Mouse (Mus musculus) limb, embryonic 10.5 days (tissue): ENCODE results near the gene Nrros. TPM values are rescaled to one million over a fixed set of nuclear protein-coding genes. Genes with fewer than 3 reads are reported as not detected.
"Not testable (repeated sequence)": the region's sequence is repeated elsewhere in the genome, so short reads cannot be mapped to it uniquely, and the experiment has no call there.

Experiments
- DNase-seq: peaks from one replicate; pipeline ENCODE4 v3.0.0-alpha.2; 2017; ENCODE audit warnings: low spot score
- H3K27ac ChIP-seq: fragments of 300-500 bp; sonication (generic); 2 replicates; pipeline ENCODE4 v1.5.1; 2016; ENCODE audit warnings: mild to moderate bottlenecking
- H3K27me3 ChIP-seq: fragments of 300-500 bp; sonication (generic); 2 replicates; pipeline ENCODE4 v1.6.1; 2016; ENCODE audit warnings: low read depth, mild to moderate bottlenecking; ENCODE audit not compliant: poor library complexity, severe bottlenecking
- H3K36me3 ChIP-seq: fragments of 300-500 bp; sonication (generic); 2 replicates; pipeline ENCODE4 v1.6.1; 2016; ENCODE audit warnings: mild to moderate bottlenecking, moderate library complexity
- H3K4me1 ChIP-seq: fragments of 300-500 bp; sonication (generic); 2 replicates; pipeline ENCODE4 v1.6.1; 2016
- H3K4me3 ChIP-seq: fragments of 300-500 bp; sonication (generic); 2 replicates; pipeline ENCODE4 v1.5.1; 2016; ENCODE audit warnings: mild to moderate bottlenecking, moderate library complexity
- H3K9me3 ChIP-seq: fragments of 300-500 bp; sonication (generic); replicated peaks from 2 replicates; pipeline ENCODE4 v1.6.1; 2016; ENCODE audit warnings: mild to moderate bottlenecking
- WGBS: fragments of 180-500 bp; shearing (Covaris S2); methylation state at CpG from one replicate; pipeline ENCODE4 v1.1.7; 2016; 5-methylcytosine and 5-hydroxymethylcytosine counted together
- polyA plus RNA-seq: library from polyadenylated mRNA; unstranded; fragments of >200 nt; fragmentation: Nextera tagmentation; extraction: Ambion mirVana; gene quantifications from 2 replicates; pipeline ENCODE4 v1.2.1, GENCODE M21; 2016

Nrros gene
- polyA plus RNA-seq, 1 experiment from 2014 or later = 7.5 TPM

- WGBS = 81% methylated on average over 1 of the region's 1 CpGs
- Histone ChIP-seq H3K4me1 (no peaks in the 10 kb centered on the region), H3K27me3 (no peaks in the 10 kb centered on the region), H3K9me3 (no peaks in the 10 kb centered on the region), H3K36me3 (peaks cover 85% of the 10 kb centered on the region), H3K27ac (no peak overlapping the region), H3K4me3 (no peak overlapping the region)
- DNase-seq = no peak
Measured at GRCm38 (mm10) chr16:32105698-32106097, 59.7 kb downstream of the Nrros start.

GRCm38 (mm10) chr16:32102295-32102694 is 63.1 kb downstream of the Nrros start:
- H3K36me3 ChIP-seq = peaks cover 53% of the 10 kb centered on the region
- WGBS = 91% methylated on average over 13 of the region's 13 CpGs
- no peak for DNase-seq

GRCm38 (mm10) chr16:32099638-32100150 is 65.7 kb downstream of the Nrros start, which contains the start of the genes Pigx and Cep19:
TSS of gene Pigx (minus strand) at chr16:32099740.
TSS of gene Cep19 (plus strand) at chr16:32099800.
- peaks cover 15% of the 10 kb centered on the region for H3K4me1 ChIP-seq
- whole genome bisulfite sequencing = under 1% methylated on average over 34 of the region's 34 CpGs
- H3K9me3 ChIP-seq = no peaks in the 10 kb centered on the region
- H3K36me3 ChIP-seq = peaks cover 43% of the 10 kb centered on the region
- H3K27ac ChIP-seq = peak within 1 kb of the TSS; percentile 96
- H3K27me3 ChIP-seq = no peaks in the 10 kb centered on the region
- DNase-seq = peak; percentile 94
- peak within 1 kb of the TSS; percentile 92 for H3K4me3 ChIP-seq

More at GRCm38 (mm10) chr16:32102295-32102694, 63.1 kb downstream of the Nrros start:
- H3K27me3 ChIP-seq = no peaks in the 10 kb centered on the region
- H3K9me3 ChIP-seq = no peaks in the 10 kb centered on the region
- no peak overlapping the region for H3K4me3 ChIP-seq
- H3K4me1 ChIP-seq = peaks cover 15% of the 10 kb centered on the region
- H3K27ac ChIP-seq = no peak overlapping the region

GRCm38 (mm10) chr16:32098897-32099637 is 66.3 kb downstream of the Nrros start:
- H3K27me3 ChIP-seq = no peaks in the 10 kb centered on the region
- WGBS = under 1% methylated on average over 39 of the region's 39 CpGs
- no peak for DNase-seq
- H3K4me1 ChIP-seq = peaks cover 15% of the 10 kb centered on the region
- H3K9me3 ChIP-seq = no peaks in the 10 kb centered on the region
- peak overlapping the region; percentile 92 for H3K4me3 ChIP-seq
- peaks cover 43% of the 10 kb centered on the region for H3K36me3 ChIP-seq
- peak overlapping the region; percentile 96 for H3K27ac ChIP-seq

GRCm38 (mm10) chr16:32097757-32098156 is 67.6 kb downstream of the Nrros start:
- whole genome bisulfite sequencing = 88% methylated on average over 2 of the region's 2 CpGs
- not testable (repeated sequence) for H3K4me3 ChIP-seq

More at GRCm38 (mm10) chr16:32097757-32098156, 67.6 kb downstream of the Nrros start:
- peaks cover 33% of the 10 kb centered on the region for H3K36me3 ChIP-seq
- not testable (repeated sequence) for H3K27me3 ChIP-seq, DNase-seq, H3K27ac ChIP-seq, H3K9me3 ChIP-seq
- peaks cover 15% of the 10 kb centered on the region for H3K4me1 ChIP-seq

Other genes with a start within 250 kb of the Nrros start
- gene Pigz, start 231.7 kb downstream of the Nrros start, polyA plus RNA-seq = 1.0 and 1.2 TPM in 2 replicates
- 84.2 and 87.2 TPM in 2 replicates for gene 0610012G03Rik, start 217.1 kb downstream of the Nrros start, polyA plus RNA-seq
- gene Ncbp2, start 217.1 kb downstream of the Nrros start, polyA plus RNA-seq = 143 and 147 TPM in 2 replicates
- gene Senp5, start 162.3 kb downstream of the Nrros start, polyA plus RNA-seq = 20.8 and 22.1 TPM in 2 replicates
- gene Pak2, start 86.3 kb downstream of the Nrros start, polyA plus RNA-seq = 35.8 and 38.1 TPM in 2 replicates
- 147 and 150 TPM in 2 replicates for gene Pigx, start 65.9 kb downstream of the Nrros start, polyA plus RNA-seq
- gene Cep19, start 65.8 kb downstream of the Nrros start, polyA plus RNA-seq = 36.6 and 39.5 TPM in 2 replicates
- gene Bex6, start 14.2 kb upstream of the Nrros start, polyA plus RNA-seq = 0.25 and 0.26 TPM in 2 replicates
- gene Fbxo45, start 81.6 kb upstream of the Nrros start, polyA plus RNA-seq = 15.6 and 17.1 TPM in 2 replicates
- 19.0 and 20.8 TPM in 2 replicates for gene Wdr53, start 81.6 kb upstream of the Nrros start, polyA plus RNA-seq
- gene Smco1, start 105.9 kb upstream of the Nrros start, polyA plus RNA-seq = not detected in 2 replicates
- 30.5 and 34.7 TPM in 2 replicates for gene Rnf168, start 111.9 kb upstream of the Nrros start, polyA plus RNA-seq
- 26.4 and 26.8 TPM in 2 replicates for gene Ubxn7, start 166.7 kb upstream of the Nrros start, polyA plus RNA-seq
- not detected in 2 replicates for gene Tm4sf19, start 234.9 kb upstream of the Nrros start, polyA plus RNA-seq